Mouse (Mus musculus) erythroblast, embryonic 14.5 days (primary cell): Measurements from ENCODE around the gene Gnas.

ENCODE experiments used
- GATA1 ChIP-seq: IDR thresholded peaks from 2 replicates; pipeline ENCODE4 v1.6.1; 2012; ENCODE audit warnings: low read length, inconsistent platforms, mixed read lengths
- TAL1 ChIP-seq: IDR thresholded peaks from 3 replicates; pipeline ENCODE4 v1.6.1; 2012; ENCODE audit warnings: low read length, inconsistent platforms, mixed read lengths

GRCm38 (mm10) chr2:174271459-174271858 lies 12.7 kb upstream of the Gnas start:
- no peak for TF ChIP-seq GATA1
- TF ChIP-seq TAL1 = no peak
